Mouse (Mus musculus) forebrain, embryonic 11.5 days (tissue): ENCODE data around the gene Rnf217. TPM values are rescaled to one million over a fixed set of nuclear protein-coding genes. Genes with fewer than 3 reads are reported as not detected.

Source experiments
- ATAC-seq: fragments of 200-750 bp; cut with Nextera tagmentation; replicated peaks from 2 replicates; pipeline ENCODE4 v1.8.0; 2017; ENCODE audit warnings: moderate TSS enrichment; ENCODE audit not compliant: low FRiP score
- DNase-seq: peaks from one replicate; pipeline ENCODE4 v3.0.0-alpha.2; 2017; ENCODE audit warnings: low spot score
- H3K27ac ChIP-seq: fragments of 300-500 bp; sonication (generic); 2 replicates; pipeline ENCODE4 v1.5.1; 2014; ENCODE audit warnings: low read depth, low read length
- H3K27me3 ChIP-seq: fragments of 300-500 bp; sonication (generic); 2 replicates; pipeline ENCODE4 v1.6.1; 2014; ENCODE audit warnings: mild to moderate bottlenecking, low read length, mixed read lengths; ENCODE audit not compliant: control insufficient read depth, insufficient read depth
- H3K36me3 ChIP-seq: fragments of 300-500 bp; sonication (generic); 2 replicates; pipeline ENCODE4 v1.6.1; 2014; ENCODE audit warnings: mild to moderate bottlenecking, low read length, moderate library complexity, mixed read lengths; ENCODE audit not compliant: control insufficient read depth, insufficient read depth
- H3K4me1 ChIP-seq: fragments of 300-500 bp; sonication (generic); replicated peaks from 2 replicates; pipeline ENCODE4 v1.6.1; 2014; ENCODE audit warnings: low read length, mixed read lengths; ENCODE audit not compliant: control insufficient read depth, insufficient read depth
- H3K4me2 ChIP-seq: fragments of 300-500 bp; sonication (generic); 2 replicates; pipeline ENCODE4 v1.6.1; 2014; ENCODE audit warnings: low read depth, mild to moderate bottlenecking, low read length, moderate library complexity, mixed read lengths; ENCODE audit not compliant: severe bottlenecking
- H3K4me3 ChIP-seq: fragments of 300-500 bp; sonication (generic); 2 replicates; pipeline ENCODE4 v1.5.1; 2014; ENCODE audit warnings: low read depth, low read length
- H3K9ac ChIP-seq: fragments of 300-500 bp; sonication (generic); 2 replicates; pipeline ENCODE4 v1.6.1; 2014; ENCODE audit warnings: low read length
- H3K9me3 ChIP-seq: fragments of 300-500 bp; sonication (generic); 2 replicates; pipeline ENCODE4 v1.6.1; 2016; ENCODE audit warnings: low read length, mixed read lengths; ENCODE audit not compliant: control insufficient read depth
- WGBS: fragments of 180-500 bp; shearing (Covaris S2); extraction: QIAGEN DNeasy Blood & Tissue Kit; methylation state at CpG from one replicate; pipeline ENCODE4 v1.1.7; 2014; 5-methylcytosine and 5-hydroxymethylcytosine counted together
- polyA plus RNA-seq: library from polyadenylated mRNA; unstranded; fragments of >200 nt; fragmentation: Nextera tagmentation; extraction: Ambion mirVana; gene quantifications from 2 replicates; pipeline ENCODE4 v1.2.1, GENCODE M21; 2014

Gene Rnf217
- polyA plus RNA-seq, 1 experiment from 2014 or later = 1.2 TPM

DNA sequence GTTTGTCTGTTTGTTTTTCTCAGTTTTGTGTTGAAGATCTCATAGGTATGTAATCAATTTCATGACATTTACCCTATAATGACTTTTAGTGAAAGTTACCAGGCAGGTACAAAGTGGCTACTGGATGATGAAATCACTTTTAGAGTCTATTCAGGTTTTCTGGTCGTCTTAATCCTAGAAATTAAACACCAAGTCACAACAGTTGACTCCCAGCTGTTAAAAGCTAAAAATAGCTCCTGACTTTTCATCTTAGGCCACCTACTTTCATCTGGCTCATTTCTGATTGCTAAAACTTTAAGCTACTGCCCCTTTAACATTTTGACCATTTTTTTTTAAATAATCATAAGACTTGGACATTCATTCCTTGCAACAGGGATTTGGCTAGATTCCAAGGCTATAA is 161.9 kb downstream of the Rnf217 start:
- Histone ChIP-seq H3K9me3 (no peaks in the 10 kb centered on the region), H3K4me1 (no peaks in the 10 kb centered on the region), H3K9ac (no peak overlapping the region), H3K27ac (no peak overlapping the region), H3K4me2 (no peak overlapping the region), H3K36me3 (no peaks in the 10 kb centered on the region), H3K27me3 (no peaks in the 10 kb centered on the region), H3K4me3 (no peak overlapping the region)
- DNase-seq = no peak
- ATAC-seq = no peak
- 59% methylated on average over 1 of the region's 1 CpGs for WGBS

DNA sequence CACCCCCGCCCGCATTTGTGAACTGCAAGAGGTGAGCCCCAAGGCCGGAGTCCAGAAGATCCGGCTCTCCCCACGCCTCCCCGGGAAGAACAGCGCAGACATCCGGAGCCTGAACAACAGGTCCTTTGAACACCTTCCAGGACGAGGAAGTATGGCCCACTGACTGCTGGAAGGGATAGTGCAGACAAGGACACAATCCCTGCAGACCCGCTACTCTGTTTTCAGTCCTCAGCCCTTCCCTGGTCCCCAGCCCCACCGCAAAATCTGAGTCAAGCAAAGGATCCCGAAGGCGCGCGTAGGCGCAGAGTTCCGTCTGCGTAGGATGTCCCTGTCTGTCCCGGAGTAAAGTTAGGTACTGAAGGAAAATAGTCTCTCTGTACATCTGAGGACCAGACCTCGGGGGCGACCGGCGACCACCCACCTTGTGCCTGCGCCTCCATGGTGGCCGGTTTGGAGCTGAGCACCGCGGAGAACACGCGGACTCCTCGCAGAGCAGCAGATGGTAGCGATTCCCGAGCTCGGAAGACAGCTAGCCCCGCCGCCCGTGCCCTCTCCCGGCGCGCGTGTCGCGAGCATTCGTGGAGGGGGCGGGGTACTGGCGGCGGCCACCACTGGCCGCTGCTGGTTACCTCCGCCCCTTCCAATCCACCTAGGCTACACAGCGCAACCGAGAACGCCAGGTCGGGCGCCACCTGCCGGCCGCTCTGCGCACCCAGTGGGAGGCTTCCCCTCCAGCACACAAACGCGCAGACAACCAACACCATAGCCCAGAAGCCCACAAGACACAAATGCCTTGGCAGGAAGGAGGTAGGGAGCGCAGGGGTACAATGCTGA is 163.5 kb downstream of the Rnf217 start, which contains the start of gene Tpd52l1:
Gene Tpd52l1, minus strand, starts transcription at position 668 of the 834 bp plus-strand sequence.
- Histone ChIP-seq H3K27ac (no peak within 1 kb of the TSS), H3K4me3 (peak within 1 kb of the TSS; percentile 52), H3K4me1 (no peaks in the 10 kb centered on the region), H3K9me3 (no peaks in the 10 kb centered on the region), H3K4me2 (peak within 1 kb of the TSS; percentile 73), H3K9ac (peak within 1 kb of the TSS; percentile 53), H3K27me3 (no peaks in the 10 kb centered on the region), H3K36me3 (no peaks in the 10 kb centered on the region)
- 2% methylated on average over 58 of the region's 59 CpGs for WGBS
- DNase-seq (peak; percentile 95), ATAC-seq (peak; percentile 99)

DNA sequence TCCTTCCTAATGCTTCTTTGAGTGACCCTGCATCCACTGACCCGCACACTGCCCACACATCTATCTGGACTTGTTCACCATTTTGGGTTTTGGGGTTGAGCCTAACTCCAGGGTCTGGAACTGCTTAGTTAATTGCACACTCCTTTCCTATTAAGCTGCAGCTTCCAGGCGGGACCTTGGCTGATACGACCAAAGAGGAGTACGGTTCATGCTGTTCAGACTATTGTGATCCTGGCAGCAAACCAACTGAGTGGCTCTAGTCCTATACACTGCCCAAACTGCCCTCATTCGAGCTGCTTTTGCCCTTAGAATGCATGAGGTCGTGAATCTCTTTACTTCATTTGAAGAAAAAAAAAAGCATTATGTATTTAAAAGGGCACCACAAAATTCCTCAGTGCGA is 164.8 kb downstream of the Rnf217 start:
- no peaks in the 10 kb centered on the region for H3K9me3 ChIP-seq
- H3K36me3 ChIP-seq = no peaks in the 10 kb centered on the region
- no peak overlapping the region for H3K27ac ChIP-seq
- H3K4me2 ChIP-seq = no peak overlapping the region
- no peak overlapping the region for H3K9ac ChIP-seq
- DNase-seq (no peak), ATAC-seq (no peak)
- 62% methylated on average over 7 of the region's 7 CpGs for WGBS
- H3K27me3 ChIP-seq = no peaks in the 10 kb centered on the region
- H3K4me1 ChIP-seq = no peaks in the 10 kb centered on the region
- H3K4me3 ChIP-seq = no peak overlapping the region

Other genes with a start within 250 kb of the Rnf217 start
- 25.2 and 27.8 TPM in 2 replicates for gene Tpd52l1, start 163.2 kb downstream of the Rnf217 start, polyA plus RNA-seq